Mouse (Mus musculus): ENCODE results near the gene Nectin2.
"Not testable (repeated sequence)": the region's sequence is repeated elsewhere in the genome, so short reads cannot be mapped to it uniquely, and the experiment has no call there.

The Nectin2 gene

DNA sequence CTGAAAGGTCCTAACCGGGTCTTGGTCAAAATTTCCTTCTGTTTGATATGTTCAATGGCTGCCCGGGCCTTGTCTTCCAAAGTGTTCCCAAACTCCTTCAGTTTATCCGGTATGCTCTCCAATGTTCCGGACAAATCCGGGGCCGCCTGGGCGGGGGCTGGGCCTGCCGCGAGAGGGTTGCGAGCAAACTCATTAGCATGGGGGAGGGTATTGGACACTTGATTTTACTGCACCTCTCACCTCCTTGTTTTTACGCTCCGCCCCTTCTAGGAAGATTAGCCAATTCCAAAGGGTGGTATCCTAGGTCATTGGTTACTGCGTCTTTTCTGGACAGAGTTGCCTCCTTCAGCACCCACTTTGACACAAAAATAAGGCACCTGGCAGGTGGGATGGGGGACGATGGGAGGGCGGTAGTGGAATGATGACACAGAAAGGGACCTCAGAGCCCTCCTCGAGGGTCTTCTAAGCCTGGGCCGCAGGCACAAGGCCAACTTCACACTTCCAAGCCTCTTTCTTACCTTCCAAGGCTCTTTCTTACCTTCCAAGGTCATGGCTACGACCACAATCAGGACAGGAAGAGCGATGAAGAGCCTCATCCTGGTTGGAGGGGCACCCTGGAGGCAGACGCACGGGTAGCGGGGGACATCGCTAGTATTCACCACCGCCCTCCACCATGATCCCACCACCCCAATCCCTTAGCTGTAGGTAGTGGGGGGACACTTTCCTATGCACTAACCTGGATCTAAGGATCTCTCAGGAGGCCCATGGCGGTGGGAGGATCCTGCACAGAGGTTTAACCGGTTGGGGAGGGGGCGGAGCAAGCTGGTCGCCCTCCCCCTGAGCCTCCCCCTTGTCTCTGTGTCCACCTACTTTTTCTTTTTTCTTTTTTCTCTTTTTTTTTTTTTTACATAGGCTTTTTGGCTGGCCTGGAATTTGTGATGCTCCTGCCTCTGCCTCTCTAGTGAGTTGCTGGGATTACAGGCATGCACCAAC is 58.1 kb downstream of the Nectin2 start, which contains the start of gene Apoc1:
Apoc1 (minus strand) TSS at position 788 of the 993 bp plus-strand sequence.
- peak in 1 of 2 experiments; percentile 74 for DNase-seq (ENCODE audit: inconsistent age in 2 of 2, low spot score in 1 of 2)

DNA sequence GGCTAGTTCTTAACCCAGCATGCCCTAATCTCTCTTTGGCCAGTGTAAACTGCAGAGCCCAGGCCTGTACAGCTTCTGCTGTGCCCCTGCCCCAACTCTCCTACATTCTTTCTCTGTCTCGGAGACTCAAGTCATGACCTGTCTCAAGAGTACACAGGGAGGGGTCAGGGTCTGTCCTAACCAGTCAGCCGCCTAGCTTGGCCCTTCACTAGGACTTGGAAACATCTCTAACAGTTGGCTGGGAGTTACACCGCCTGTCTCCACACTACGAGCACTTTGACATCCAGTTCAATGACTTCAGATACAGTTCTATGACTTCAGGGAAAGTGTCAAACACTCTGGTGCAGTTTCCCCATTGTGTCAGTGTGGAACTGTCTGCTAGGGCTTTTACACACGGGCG is 58.8 kb downstream of the Nectin2 start:
- DNase-seq (ENCODE audit: inconsistent age in 2 of 2, low spot score in 1 of 2): peak in 1 of 2 experiments; percentile 45

- DNase-seq (ENCODE audit: inconsistent age in 2 of 2, low spot score in 1 of 2): no peak
Observed at GRCm38 (mm10) chr7:19690845-19691244, 59.4 kb downstream of the Nectin2 start.

DNA sequence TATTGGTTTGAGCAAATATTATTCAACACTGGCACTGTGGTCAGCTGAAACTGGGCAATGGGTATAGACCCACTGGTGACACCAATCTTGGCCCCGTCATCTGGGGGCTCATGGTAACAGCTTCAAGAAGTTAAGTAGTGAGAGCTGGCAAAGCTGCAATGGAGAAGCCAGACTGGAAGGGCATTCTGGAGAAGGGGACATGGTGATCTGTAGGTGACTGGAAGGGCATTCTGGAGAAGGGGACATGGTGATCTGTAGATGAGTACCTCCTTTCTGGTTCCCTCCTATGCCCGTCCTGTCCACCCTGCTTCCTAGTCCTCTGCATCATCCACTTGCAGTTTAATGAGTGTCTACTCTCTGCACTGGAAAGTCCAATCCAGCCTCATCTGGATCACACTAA is 61.7 kb downstream of the Nectin2 start:
- DNase-seq (ENCODE audit: inconsistent age in 2 of 2, low spot score in 1 of 2): no peak

DNA sequence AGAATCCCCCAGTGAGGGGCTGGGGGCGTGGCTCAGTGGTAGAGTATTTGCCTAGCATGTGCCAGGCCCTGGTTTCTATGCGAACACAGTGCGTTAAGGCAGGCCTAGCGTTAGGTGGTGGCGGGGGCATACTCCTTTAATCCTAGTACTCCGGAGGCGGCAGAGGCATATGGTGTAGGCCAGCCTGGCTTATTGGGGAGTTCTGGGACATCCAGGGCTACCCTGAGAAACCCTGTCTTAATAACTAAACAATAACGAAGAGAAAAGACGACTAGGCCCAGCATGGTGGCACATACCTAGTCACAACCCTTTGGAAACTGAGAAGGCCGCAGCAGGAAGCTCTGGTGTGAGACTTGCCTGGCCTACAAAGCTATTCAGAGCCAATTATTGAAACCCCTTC is 62.2 kb downstream of the Nectin2 start:
- DNase-seq (ENCODE audit: inconsistent age in 2 of 2, low spot score in 1 of 2): no peak

DNA sequence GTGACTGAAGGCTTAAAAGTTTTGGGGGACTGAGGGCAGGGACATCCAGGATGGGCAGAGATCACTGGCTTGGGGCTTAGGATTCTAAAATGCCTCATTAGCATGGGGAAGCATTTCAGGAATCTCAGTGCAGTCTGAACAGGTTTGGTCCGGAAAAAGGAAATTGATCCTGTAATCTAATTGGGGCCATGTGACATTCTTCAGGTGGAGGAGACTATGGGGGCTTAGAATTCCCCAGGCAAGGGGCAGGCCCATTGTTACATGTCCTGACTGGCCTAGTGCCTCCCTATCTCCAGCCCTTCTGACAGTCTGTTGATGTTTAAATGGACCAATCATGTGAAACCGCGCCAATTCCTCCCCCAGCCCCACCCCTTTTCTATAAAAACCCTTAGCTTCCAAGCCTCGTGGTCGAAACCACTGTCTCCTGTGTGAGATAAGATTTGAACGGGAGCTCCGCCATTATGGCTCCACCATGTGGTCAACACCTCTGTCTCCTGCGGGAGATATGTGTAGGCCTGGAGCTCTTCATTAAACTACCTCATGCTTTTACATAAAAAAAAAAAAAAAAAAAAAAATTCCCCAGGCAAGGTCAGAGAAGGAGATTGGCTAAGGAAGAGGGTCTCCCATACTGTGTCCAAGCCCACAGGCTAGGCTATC is 63.2 kb downstream of the Nectin2 start:
- DNase-seq (ENCODE audit: inconsistent age in 2 of 2, low spot score in 1 of 2): not testable (repeated sequence)

- no peak for DNase-seq (ENCODE audit: inconsistent age in 2 of 2, low spot score in 1 of 2)
Observed at GRCm38 (mm10) chr7:19686521-19686920, 63.8 kb downstream of the Nectin2 start.

GRCm38 (mm10) chr7:19685374-19685773 is 64.9 kb downstream of the Nectin2 start:
- DNase-seq (ENCODE audit: inconsistent age in 2 of 2, low spot score in 1 of 2): no peak

- DNase-seq (ENCODE audit: inconsistent age in 2 of 2, low spot score in 1 of 2): peak in 1 of 2 experiments; percentile 54
Observed at GRCm38 (mm10) chr7:19683771-19684201, 66.5 kb downstream of the Nectin2 start.

DNA sequence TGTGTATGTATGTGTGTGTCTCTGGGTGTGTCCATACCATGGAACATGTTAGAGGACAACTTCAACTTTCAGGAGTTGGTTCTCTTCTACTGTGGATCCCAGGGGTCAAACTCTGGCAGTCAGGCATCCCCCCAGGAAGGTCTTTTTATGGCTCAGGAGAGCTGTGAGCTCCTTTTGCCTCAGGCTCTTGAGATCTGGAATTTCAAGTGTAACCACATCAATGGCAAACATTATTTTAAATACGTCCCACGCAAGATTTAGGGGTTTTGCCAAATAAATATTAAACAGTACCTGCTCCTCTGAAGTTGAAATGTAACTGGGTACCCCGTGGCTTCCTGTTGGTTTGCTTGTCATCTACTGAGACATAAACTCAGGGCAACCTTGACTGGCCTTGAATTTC is 67.3 kb downstream of the Nectin2 start:
- DNase-seq (ENCODE audit: inconsistent age in 2 of 2, low spot score in 1 of 2): no peak

DNA sequence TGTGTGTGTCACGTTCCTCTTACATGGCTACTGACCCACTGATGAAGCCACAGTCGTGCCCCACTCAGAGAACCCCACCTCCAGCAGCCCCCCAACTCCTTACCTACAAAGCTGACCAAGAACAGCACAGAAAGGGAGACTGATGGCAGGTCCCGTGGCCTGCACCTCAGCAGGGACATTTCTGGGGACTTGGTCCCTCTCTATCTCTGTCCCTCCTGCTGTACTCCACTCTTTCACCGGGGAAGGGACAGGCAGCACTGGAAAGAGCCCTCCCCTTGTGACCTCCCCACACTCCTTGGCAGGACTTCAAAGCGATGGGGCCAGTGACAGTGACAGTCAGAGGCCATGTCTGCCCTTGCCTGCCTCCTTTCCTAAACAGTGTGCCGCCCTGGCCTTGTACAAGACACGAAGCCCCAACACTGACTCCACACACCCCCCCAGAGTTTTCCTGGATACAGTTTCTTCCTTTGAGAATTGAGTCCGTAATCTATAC is 69.0 kb downstream of the Nectin2 start, which contains the start of the genes Gm44805 and Apoc4:
Gm44805 (minus strand) TSS at position 222 of the 493 bp plus-strand sequence.
Apoc4 (minus strand) TSS at position 278 of the 493 bp plus-strand sequence.
- DNase-seq (ENCODE audit: inconsistent age in 2 of 2, low spot score in 1 of 2): peak; percentile 89 to 95

GRCm38 (mm10) chr7:19680702-19681101 is 69.6 kb downstream of the Nectin2 start:
- peak; percentile 51 to 86 for DNase-seq (ENCODE audit: inconsistent age in 2 of 2, low spot score in 1 of 2)

GRCm38 (mm10) chr7:19678901-19679300 is 71.4 kb downstream of the Nectin2 start:
- DNase-seq (ENCODE audit: inconsistent age in 2 of 2, low spot score in 1 of 2): no peak

DNA sequence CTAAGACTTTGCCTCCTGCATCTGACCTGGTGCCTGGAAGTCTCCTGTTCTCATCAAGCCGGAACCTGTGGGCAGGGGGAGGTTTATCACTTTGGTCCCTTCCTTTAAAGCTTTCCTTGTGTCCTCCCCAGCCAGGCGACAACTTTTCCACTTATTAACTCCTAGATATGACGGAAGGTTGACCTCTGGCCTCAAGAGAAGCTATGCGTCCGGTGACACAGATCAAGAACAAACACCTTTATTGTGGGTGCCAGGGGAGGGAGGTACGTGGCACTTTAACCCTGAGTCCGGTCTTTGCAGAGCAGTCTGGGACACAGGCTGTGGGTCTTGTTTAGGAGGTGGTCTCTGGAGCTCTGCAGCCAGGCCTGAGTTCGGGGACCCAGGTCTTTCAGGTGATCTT is 72.4 kb downstream of the Nectin2 start, which contains the start of gene Apoc2:
Apoc2 (minus strand) TSS at position 70 of the 400 bp plus-strand sequence.
- no peak for DNase-seq (ENCODE audit: inconsistent age in 2 of 2, low spot score in 1 of 2)

DNA sequence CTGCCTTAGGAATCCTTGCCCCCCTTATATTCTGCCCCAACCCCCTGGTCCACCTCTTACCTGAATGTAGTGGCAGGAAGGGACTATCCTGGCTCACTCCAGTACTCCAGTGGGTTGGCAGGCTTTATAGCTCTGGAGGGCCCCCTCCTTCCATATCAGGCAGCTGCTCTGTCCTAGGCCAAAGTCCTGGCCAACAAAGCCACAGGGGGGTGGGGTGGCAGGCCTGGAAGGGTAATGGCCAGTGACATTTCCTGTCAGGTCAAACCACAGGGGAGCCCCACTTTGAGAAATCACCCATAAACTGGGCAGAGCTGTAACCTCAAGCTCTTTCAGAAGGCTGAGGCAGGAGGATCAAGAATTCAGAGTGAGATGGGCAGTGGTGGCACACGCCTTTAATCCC is 73.6 kb downstream of the Nectin2 start:
- no peak for DNase-seq (ENCODE audit: inconsistent age in 2 of 2, low spot score in 1 of 2)

DNA sequence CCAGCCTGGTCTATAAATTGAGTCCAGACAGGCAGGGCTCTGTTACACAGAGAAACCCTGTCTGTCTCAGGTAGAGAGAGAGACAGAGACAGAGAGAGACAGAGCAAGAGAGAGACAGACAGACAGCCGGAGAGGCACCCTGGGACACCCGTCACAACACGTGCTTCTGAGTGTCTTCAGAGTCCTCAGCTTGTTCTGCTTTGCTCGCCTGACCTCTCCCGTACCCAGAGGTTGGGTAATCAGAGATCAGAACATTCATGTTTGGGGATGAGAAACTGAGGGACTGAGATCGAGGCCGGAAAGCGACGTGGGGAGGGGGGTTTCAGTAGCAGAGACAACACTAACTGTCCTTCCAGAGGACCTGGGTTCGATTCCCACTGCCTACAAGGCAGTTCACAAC is 74.5 kb downstream of the Nectin2 start:
- no peak for DNase-seq (ENCODE audit: inconsistent age in 2 of 2, low spot score in 1 of 2)

GRCm38 (mm10) chr7:19673083-19673699 is 77.1 kb downstream of the Nectin2 start:
- DNase-seq (ENCODE audit: inconsistent age in 2 of 2, low spot score in 1 of 2): peak in 1 of 2 experiments; percentile 56

- no peak for DNase-seq (ENCODE audit: inconsistent age in 2 of 2, low spot score in 1 of 2)
Observed at GRCm38 (mm10) chr7:19671511-19671910, 78.8 kb downstream of the Nectin2 start.

GRCm38 (mm10) chr7:19668947-19669721 is 81.1 kb downstream of the Nectin2 start:
- peak; percentile 92 to 98 for DNase-seq (ENCODE audit: inconsistent age in 2 of 2, low spot score in 1 of 2)

GRCm38 (mm10) chr7:19667434-19667833 is 82.8 kb downstream of the Nectin2 start:
- no peak for DNase-seq (ENCODE audit: inconsistent age in 2 of 2, low spot score in 1 of 2)

Data from adrenal gland, adult (tissue).